Mouse (Mus musculus) forebrain, embryonic 12.5 days (tissue): ENCODE data around the gene Gm42957. TPM values are rescaled to one million over a fixed set of nuclear protein-coding genes. Genes with fewer than 3 reads are reported as not detected.
A peak's percentile ranks its signal among the peaks of the same experiment; 100 is the strongest.
"Not testable (repeated sequence)": the region's sequence is repeated elsewhere in the genome, so short reads cannot be mapped to it uniquely, and the experiment has no call there.

Source experiments
- ATAC-seq: fragments of 200-750 bp; cut with Nextera tagmentation; 2 replicates; pipeline ENCODE4 v1.8.0; 2017; ENCODE audit warnings: moderate TSS enrichment; ENCODE audit not compliant: low FRiP score
- H3K27ac ChIP-seq: fragments of 300-500 bp; sonication (generic); 2 replicates; pipeline ENCODE4 v1.5.1; 2016; ENCODE audit warnings: mild to moderate bottlenecking
- H3K27me3 ChIP-seq: fragments of 300-500 bp; sonication (generic); 2 replicates; pipeline ENCODE4 v1.6.1; 2016; ENCODE audit warnings: mild to moderate bottlenecking
- H3K36me3 ChIP-seq: fragments of 300-500 bp; sonication (generic); replicated peaks from 2 replicates; pipeline ENCODE4 v1.6.1; 2016; ENCODE audit warnings: mild to moderate bottlenecking
- H3K4me1 ChIP-seq: fragments of 300-500 bp; sonication (generic); 2 replicates; pipeline ENCODE4 v1.6.1; 2016
- H3K4me2 ChIP-seq: fragments of 300-500 bp; sonication (generic); 2 replicates; pipeline ENCODE4 v1.6.1; 2016; ENCODE audit warnings: mild to moderate bottlenecking, moderate library complexity
- H3K4me3 ChIP-seq: fragments of 300-500 bp; sonication (generic); replicated peaks from 2 replicates; pipeline ENCODE4 v1.5.1; 2016; ENCODE audit warnings: mild to moderate bottlenecking
- H3K9ac ChIP-seq: fragments of 300-500 bp; sonication (generic); 2 replicates; pipeline ENCODE4 v1.6.1; 2016; ENCODE audit warnings: mild to moderate bottlenecking
- H3K9me3 ChIP-seq: fragments of 300-500 bp; sonication (generic); 2 replicates; pipeline ENCODE4 v1.6.1; 2016
- WGBS: fragments of 180-500 bp; shearing (Covaris S2); methylation state at CpG from one replicate; pipeline ENCODE4 v1.1.7; 2016; 5-methylcytosine and 5-hydroxymethylcytosine counted together
- polyA plus RNA-seq: library from polyadenylated mRNA; unstranded; fragments of >200 nt; fragmentation: Nextera tagmentation; extraction: Ambion mirVana; gene quantifications from 2 replicates; pipeline ENCODE4 v1.2.1, GENCODE M21; 2016

Gene Gm42957
- polyA plus RNA-seq, 1 experiment from 2014 or later: not detected

- no peak overlapping the region for H3K4me2 ChIP-seq
- H3K27ac ChIP-seq: no peak overlapping the region
- WGBS: 78% methylated on average over 1 of the region's 1 CpGs
- no peaks in the 10 kb centered on the region for H3K27me3 ChIP-seq
- H3K9me3 ChIP-seq: no peaks in the 10 kb centered on the region
- ATAC-seq: no peak
- no peak overlapping the region for H3K9ac ChIP-seq
- no peak overlapping the region for H3K4me3 ChIP-seq
- peaks cover 35% of the 10 kb centered on the region for H3K36me3 ChIP-seq
- H3K4me1 ChIP-seq: peaks cover 34% of the 10 kb centered on the region
Measured at GRCm38 (mm10) chr3:96634015-96634414, 1.3 kb upstream of the Gm42957 start.

DNA sequence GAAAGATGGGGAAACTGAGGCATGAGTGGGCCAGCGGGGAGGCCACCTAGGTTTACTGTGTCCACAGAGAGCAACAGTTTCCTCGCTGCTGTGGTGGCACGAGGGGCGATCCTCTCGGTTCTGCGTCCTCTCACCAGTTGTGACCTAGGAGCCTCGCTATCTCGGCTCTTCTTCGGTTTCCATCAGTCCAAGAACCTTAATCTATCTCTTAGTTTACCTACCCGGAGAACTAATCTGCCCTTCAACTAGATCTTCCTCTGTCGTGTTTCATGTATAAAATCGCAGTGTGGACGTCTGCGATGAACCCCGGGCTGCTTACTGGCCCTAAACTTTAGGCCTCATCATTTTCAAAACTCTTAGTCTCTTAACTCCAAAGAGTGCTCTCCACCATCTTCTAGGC is 632 bp downstream of the Gm42957 start:
- peak overlapping the region; percentile 87 for H3K4me2 ChIP-seq
- peaks cover 41% of the 10 kb centered on the region for H3K36me3 ChIP-seq
- H3K9ac ChIP-seq: peak overlapping the region; percentile 96
- H3K27me3 ChIP-seq: no peaks in the 10 kb centered on the region
- H3K4me1 ChIP-seq: peaks cover 24% of the 10 kb centered on the region
- ATAC-seq: 0 out of 2 replicates have a peak, but pooled peaks have one; percentile 24
- peak overlapping the region; percentile 88 for H3K4me3 ChIP-seq
- no peaks in the 10 kb centered on the region for H3K9me3 ChIP-seq
- 14% methylated on average over 15 of the region's 15 CpGs for WGBS
- H3K27ac ChIP-seq: peak overlapping the region; percentile 86

GRCm38 (mm10) chr3:96636448-96636847 is 1.2 kb downstream of the Gm42957 start:
- H3K9me3 ChIP-seq: no peaks in the 10 kb centered on the region
- no peak overlapping the region for H3K27ac ChIP-seq
- H3K9ac ChIP-seq: peak overlapping the region; percentile 96
- WGBS: 70% methylated on average over 11 of the region's 11 CpGs
- no peaks in the 10 kb centered on the region for H3K27me3 ChIP-seq
- H3K4me1 ChIP-seq: peaks cover 20% of the 10 kb centered on the region
- H3K4me3 ChIP-seq: peak overlapping the region; percentile 88
- H3K36me3 ChIP-seq: peaks cover 40% of the 10 kb centered on the region
- H3K4me2 ChIP-seq: peak overlapping the region; percentile 87
- no peak for ATAC-seq

- H3K4me1 ChIP-seq: peaks cover 20% of the 10 kb centered on the region
- H3K4me3 ChIP-seq: no peak overlapping the region
- no peaks in the 10 kb centered on the region for H3K27me3 ChIP-seq
- no peak overlapping the region for H3K9ac ChIP-seq
- H3K27ac ChIP-seq: no peak overlapping the region
- H3K36me3 ChIP-seq: peaks cover 30% of the 10 kb centered on the region
- 85% methylated on average over 1 of the region's 1 CpGs for WGBS
- no peak overlapping the region for H3K4me2 ChIP-seq
- no peak for ATAC-seq
- no peaks in the 10 kb centered on the region for H3K9me3 ChIP-seq
Measured at GRCm38 (mm10) chr3:96639219-96639618, 3.9 kb downstream of the Gm42957 start.

DNA sequence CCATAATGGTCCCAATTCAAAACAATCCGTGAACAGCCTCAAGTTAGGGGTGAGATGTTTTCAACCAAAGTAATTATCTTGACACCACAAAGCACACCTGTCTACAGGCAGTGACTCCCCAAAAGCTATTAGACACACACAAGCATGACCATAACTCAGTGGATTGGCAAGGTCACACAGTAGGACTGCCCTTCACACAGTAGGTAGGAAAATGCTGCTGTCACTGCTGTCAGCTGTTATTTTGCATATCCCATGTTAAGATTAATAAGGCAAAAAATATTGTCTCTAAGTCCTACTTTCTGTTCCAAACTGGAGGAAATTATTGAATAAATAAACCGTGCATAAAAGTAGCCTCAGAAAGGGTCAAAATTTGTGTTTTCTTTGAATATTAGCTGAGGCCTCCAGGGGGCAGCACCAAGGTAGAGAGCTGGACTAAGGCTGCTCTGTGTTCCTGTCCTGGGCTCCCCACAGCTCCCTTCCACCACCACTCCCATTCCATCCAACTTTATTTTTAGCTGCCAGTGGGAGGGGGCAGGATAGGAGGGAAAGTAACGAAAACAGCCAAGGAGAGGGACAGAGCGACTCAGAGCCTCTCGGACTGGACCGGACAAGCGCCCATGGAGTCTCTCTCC is 9.9 kb downstream of the Gm42957 start, which contains the start of gene Itga10:
TSS of gene Itga10 (plus strand) at position 567 of the 632 bp plus-strand sequence.
- Histone ChIP-seq H3K27me3 (no peaks in the 10 kb centered on the region), H3K4me3 (no peak within 1 kb of the TSS), H3K36me3 (peaks cover 22% of the 10 kb centered on the region), H3K4me2 (no peak within 1 kb of the TSS), H3K9ac (no peak within 1 kb of the TSS), H3K4me1 (no peaks in the 10 kb centered on the region), H3K9me3 (no peaks in the 10 kb centered on the region), H3K27ac (no peak within 1 kb of the TSS)
- WGBS: 71% methylated on average over 7 of the region's 7 CpGs
- no peak for ATAC-seq

- H3K36me3 ChIP-seq: peaks cover 18% of the 10 kb centered on the region
- no peak overlapping the region for H3K9ac ChIP-seq
- H3K27me3 ChIP-seq: no peaks in the 10 kb centered on the region
- H3K4me3 ChIP-seq: no peak overlapping the region
- H3K27ac ChIP-seq: no peak overlapping the region
- ATAC-seq: no peak
- 89% methylated on average over 3 of the region's 3 CpGs for WGBS
- H3K4me1 ChIP-seq: no peaks in the 10 kb centered on the region
- H3K4me2 ChIP-seq: no peak overlapping the region
- H3K9me3 ChIP-seq: no peaks in the 10 kb centered on the region
Measured at GRCm38 (mm10) chr3:96647365-96647764, 12.1 kb downstream of the Gm42957 start.

DNA sequence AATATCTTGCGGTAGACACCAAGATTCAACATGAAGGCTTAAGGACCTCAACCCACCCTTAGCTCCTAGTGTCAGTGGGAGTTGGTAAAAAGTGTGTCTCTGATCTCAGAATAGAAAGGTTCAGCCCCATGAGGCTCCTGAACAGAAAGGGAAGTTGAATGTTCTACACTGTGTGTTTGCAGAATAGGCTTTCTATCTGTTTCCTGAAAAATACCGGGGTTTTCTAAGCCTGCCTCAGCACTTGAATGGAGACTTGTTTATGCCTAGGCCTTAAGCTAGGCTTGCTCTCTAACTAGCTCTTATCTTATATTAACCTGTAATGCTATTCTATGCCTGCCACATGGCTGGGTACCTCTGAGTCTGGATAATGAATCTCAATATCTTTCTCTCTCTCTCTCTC is 25.6 kb downstream of the Gm42957 start:
- H3K4me1 ChIP-seq: peaks cover 12% of the 10 kb centered on the region
- H3K9ac ChIP-seq: no peak overlapping the region
- H3K4me2 ChIP-seq: no peak overlapping the region
- H3K27me3 ChIP-seq: peaks cover 4% of the 10 kb centered on the region; the same call in 1 of the 2 replicates
- no peaks in the 10 kb centered on the region for H3K9me3 ChIP-seq
- no peak overlapping the region for H3K4me3 ChIP-seq
- H3K27ac ChIP-seq: no peak overlapping the region
- ATAC-seq: no peak
- no peaks in the 10 kb centered on the region for H3K36me3 ChIP-seq
- WGBS: 90% methylated on average over 2 of the region's 2 CpGs

DNA sequence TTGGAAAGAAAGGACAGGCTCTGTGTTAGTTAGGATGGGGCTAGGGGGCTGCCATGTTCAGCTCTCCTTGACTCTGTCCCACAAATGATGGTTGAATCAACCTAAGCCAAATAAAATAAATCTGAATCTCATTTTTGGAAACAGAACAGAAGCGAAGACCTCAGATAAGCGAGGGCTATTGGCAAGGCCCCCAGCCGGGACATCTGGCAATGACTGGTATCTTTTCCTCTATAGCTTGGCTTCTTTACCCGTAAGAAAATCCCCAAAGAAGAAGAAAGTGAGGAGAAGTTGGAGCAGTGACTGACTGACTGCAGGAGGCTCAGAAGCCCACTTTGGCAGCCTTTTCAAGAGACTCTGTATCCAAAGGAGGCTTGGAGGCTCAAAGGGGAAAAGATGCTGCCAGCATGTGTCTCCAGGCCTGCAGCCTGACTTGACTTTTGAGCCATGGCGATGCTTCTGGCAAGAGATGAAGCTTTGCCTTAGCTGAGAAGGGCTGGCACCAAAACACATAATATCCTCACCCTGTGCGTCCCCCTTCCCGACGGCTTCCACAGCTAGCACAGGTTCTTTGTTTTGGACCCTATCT is 27.6 kb downstream of the Gm42957 start:
- H3K4me2 ChIP-seq: peak overlapping the region; percentile 55
- 43% methylated on average over 8 of the region's 8 CpGs for WGBS
- no peak for ATAC-seq
- peak overlapping the region; percentile 28 for H3K4me3 ChIP-seq
- no peak overlapping the region for H3K27ac ChIP-seq
- no peaks in the 10 kb centered on the region for H3K36me3 ChIP-seq
- peak overlapping the region; percentile 49; the same call in 1 of the 2 replicates for H3K9ac ChIP-seq
- peaks cover 12% of the 10 kb centered on the region for H3K4me1 ChIP-seq
- no peaks in the 10 kb centered on the region for H3K9me3 ChIP-seq
- H3K27me3 ChIP-seq: peaks cover 4% of the 10 kb centered on the region; the same call in 1 of the 2 replicates

- ATAC-seq: peak; percentile 81
- no peaks in the 10 kb centered on the region for H3K36me3 ChIP-seq
- H3K4me2 ChIP-seq: peak overlapping the region; percentile 55
- no peaks in the 10 kb centered on the region for H3K9me3 ChIP-seq
- H3K9ac ChIP-seq: peak overlapping the region; percentile 49
- peaks cover 12% of the 10 kb centered on the region for H3K4me1 ChIP-seq
- peak overlapping the region; percentile 28 for H3K4me3 ChIP-seq
- H3K27ac ChIP-seq: 0 out of 2 replicates have a peak overlapping the region, but pooled peaks have one; percentile 16
- H3K27me3 ChIP-seq: peaks cover 4% of the 10 kb centered on the region; the same call in 1 of the 2 replicates
- 5% methylated on average over 17 of the region's 18 CpGs for WGBS
Measured at GRCm38 (mm10) chr3:96663432-96664239, 28.4 kb downstream of the Gm42957 start.

DNA sequence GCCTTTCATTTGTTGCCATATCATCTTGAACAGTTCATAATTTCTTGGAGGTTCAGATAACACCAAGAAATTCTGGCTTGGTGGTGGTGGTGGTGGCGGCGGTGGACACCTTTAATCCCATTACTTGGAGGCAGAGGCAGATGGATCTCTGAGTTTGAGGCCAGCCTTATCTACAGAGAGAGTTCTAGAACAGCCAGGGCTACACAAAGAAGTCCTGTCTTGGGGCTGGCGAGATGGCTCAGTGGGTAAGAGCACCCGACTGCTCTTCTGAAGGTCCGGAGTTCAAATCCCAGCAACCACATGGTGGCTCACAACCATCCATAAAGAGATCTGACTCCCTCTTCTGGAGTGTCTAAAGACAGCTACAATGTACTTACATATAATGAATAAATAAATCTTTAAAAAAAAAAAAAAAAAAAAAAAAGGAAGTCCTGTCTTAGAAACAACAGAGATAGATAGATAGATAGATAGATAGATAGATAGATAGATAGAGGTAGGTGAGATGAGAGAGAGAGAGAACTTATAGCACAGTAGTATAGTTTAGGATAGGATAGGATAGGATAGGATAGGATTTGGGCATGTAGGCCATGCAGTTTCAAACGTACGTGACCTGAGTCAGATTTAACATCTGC is 30.6 kb downstream of the Gm42957 start:
- H3K27me3 ChIP-seq: not testable (repeated sequence)

GRCm38 (mm10) chr3:96666916-96667315 is 31.6 kb downstream of the Gm42957 start:
- H3K36me3 ChIP-seq: no peaks in the 10 kb centered on the region
- H3K4me2 ChIP-seq: no peak overlapping the region
- H3K4me3 ChIP-seq: no peak overlapping the region
- no peaks in the 10 kb centered on the region for H3K9me3 ChIP-seq
- no peak for ATAC-seq
- 100% methylated on average over 5 of the region's 5 CpGs for WGBS
- no peak overlapping the region for H3K27ac ChIP-seq
- peaks cover 15% of the 10 kb centered on the region for H3K4me1 ChIP-seq
- peaks cover 16% of the 10 kb centered on the region for H3K27me3 ChIP-seq
- no peak overlapping the region for H3K9ac ChIP-seq

More for the DNA sequence above, 30.6 kb downstream of the Gm42957 start:
- not testable (repeated sequence) for H3K9me3 ChIP-seq, H3K36me3 ChIP-seq, H3K4me2 ChIP-seq, H3K4me3 ChIP-seq, ATAC-seq, H3K27ac ChIP-seq, H3K9ac ChIP-seq
- peaks cover 15% of the 10 kb centered on the region for H3K4me1 ChIP-seq
- 88% methylated on average over 7 of the region's 7 CpGs for WGBS

GRCm38 (mm10) chr3:96667316-96667715 is 32.0 kb downstream of the Gm42957 start:
- Histone ChIP-seq H3K9me3 (no peaks in the 10 kb centered on the region), H3K27ac (no peak overlapping the region), H3K4me2 (no peak overlapping the region), H3K27me3 (peaks cover 16% of the 10 kb centered on the region), H3K4me1 (peaks cover 15% of the 10 kb centered on the region), H3K4me3 (no peak overlapping the region), H3K36me3 (no peaks in the 10 kb centered on the region), H3K9ac (no peak overlapping the region)
- 43% methylated on average over 1 of the region's 1 CpGs for WGBS
- ATAC-seq: no peak
